Mouse (Mus musculus) embryo, embryonic 10.5 days (tissue): Measurements from ENCODE around the gene Nlrp4a.
"Not testable (repeated sequence)": the region's sequence is repeated elsewhere in the genome, so short reads cannot be mapped to it uniquely, and the experiment has no call there.

Experiments used
- DNase-seq: peaks from one replicate; pipeline ENCODE4 v3.0.0-alpha.2; 2015; ENCODE audit warnings: low spot score

The Nlrp4a gene

GRCm38 (mm10) chr7:26434813-26435212 lies at the start of gene Nlrp4a:
Gene Nlrp4a (plus strand): TSS chr7:26435113.
- DNase-seq = no peak

GRCm38 (mm10) chr7:26386691-26387090 lies 48.2 kb upstream of the Nlrp4a start:
- DNase-seq = not testable (repeated sequence)

- DNase-seq = not testable (repeated sequence)
Observed at GRCm38 (mm10) chr7:26391137-26391536, 43.8 kb upstream of the Nlrp4a start.

GRCm38 (mm10) chr7:26391811-26392210 lies 43.1 kb upstream of the Nlrp4a start:
- not testable (repeated sequence) for DNase-seq

GRCm38 (mm10) chr7:26403600-26403999 lies 31.3 kb upstream of the Nlrp4a start, which contains the start of gene Nlrp9c:
Gene Nlrp9c (minus strand): TSS chr7:26403700.
- DNase-seq = not testable (repeated sequence)

GRCm38 (mm10) chr7:26476690-26477089 lies 41.8 kb downstream of the Nlrp4a start:
- no peak for DNase-seq

- DNase-seq = not testable (repeated sequence)
Observed at GRCm38 (mm10) chr7:26489514-26489913, 54.6 kb downstream of the Nlrp4a start.
